ENCODE assay signal across 14 mouse cellular contexts in genomic region chr5:123270917-123271316, GRCm38 (mm10).
"Had no signal": no experiment of that assay in that cellular context is flagged by ENCODE, and none has a peak within 500 bp of the region (broad histone marks: within the 10 kb centered on the region; RNA-seq: fewer than 3 reads in every experiment).

No protein-coding gene starts in this region.

- ATAC-seq: intestine, embryonic 16.5 days; midbrain, embryonic 15.5 days had no signal

- H3K4me3 ChIP-seq: limb, embryonic 13.5 days; midbrain, embryonic 15.5 days had no signal

- DNase-seq: kidney, adult 2 months; kidney, postnatal 10 days; layer of hippocampus, adult 9-11 months; layer of hippocampus, postnatal 36 days; lung, adult 18-20 months; lung, postnatal 36 days; right cerebral cortex, postnatal 4 days; spleen, adult 18-20 months; thymus, adult 18-20 months; thymus, postnatal 14 days had no signal

- H3K9ac ChIP-seq: limb, embryonic 13.5 days; liver, embryonic 14.5 days; midbrain, embryonic 15.5 days had no signal

- H3K27ac ChIP-seq: limb, embryonic 13.5 days; liver, embryonic 14.5 days; midbrain, embryonic 15.5 days had no signal

- H3K9me3 ChIP-seq: midbrain, embryonic 15.5 days had no signal

- H3K4me2 ChIP-seq: limb, embryonic 13.5 days; midbrain, embryonic 15.5 days had no signal

- H3K27me3 ChIP-seq: limb, embryonic 13.5 days; midbrain, embryonic 15.5 days had no signal

- H3K36me3 ChIP-seq: limb, embryonic 13.5 days; midbrain, embryonic 15.5 days had no signal
